Mouse (Mus musculus) left cerebral cortex, postnatal 10 days (tissue): ENCODE measurements at regions not wholly inside any gene's neighbourhood (a gene's known extent, or its start where the extent isn't known, plus 50 kb on each side); places are given as distances from the start of the nearest gene placed in this dataset.
"Not testable (repeated sequence)": the region's sequence is repeated elsewhere in the genome, so short reads cannot be mapped to it uniquely, and the experiment has no call there.

ENCODE experiments used
- DNase-seq, 2 experiments: peaks; one replicate each; pipeline ENCODE4 v3.0.0; 2021 to 2022; ENCODE audit warnings: low spot score in 2 of 2, mixed read lengths in 1 of 2; ENCODE audit errors: extremely low spot score in 1 of 2
- intact Hi-C: fragments of 180-260 bp; cut with DNase I; formaldehyde crosslinking; loops from one replicate; pipeline ENCODE4 v1.15.1; 2025

- intact Hi-C loops: no loop called here
Measured at GRCm38 (mm10) chr4:7314261-7314660, 924.6 kb downstream of the Car8 start.

GRCm38 (mm10) chr4:7313219-7313618, 925.6 kb downstream of the Car8 start:
- no peak for DNase-seq
- intact Hi-C loops: no loop called here

More at GRCm38 (mm10) chr4:7314261-7314660, 924.6 kb downstream of the Car8 start:
- DNase-seq: peak in 1 of 2 experiments; percentile 15

GRCm38 (mm10) chr4:7312160-7312559, 926.7 kb downstream of the Car8 start:
- DNase-seq: no peak
- intact Hi-C loops: no loop called here

GRCm38 (mm10) chr4:7269047-7269446, 969.8 kb downstream of the Car8 start:
- intact Hi-C loops: no loop called here
- no peak for DNase-seq

- intact Hi-C loops: no loop called here
- DNase-seq: no peak
Measured at GRCm38 (mm10) chr4:7256486-7256885, 982.4 kb downstream of the Car8 start.

GRCm38 (mm10) chr4:7253616-7254015, 985.2 kb downstream of the Car8 start:
- intact Hi-C loops: no loop called here
- no peak for DNase-seq

GRCm38 (mm10) chr4:7251641-7252040, 987.2 kb downstream of the Car8 start:
- DNase-seq: no peak
- intact Hi-C loops: no loop called here

GRCm38 (mm10) chr4:7247816-7248215, 991.0 kb downstream of the Car8 start:
- DNase-seq: no peak
- intact Hi-C loops: no loop called here

- intact Hi-C loops: no loop called here
- DNase-seq: no peak
Measured at GRCm38 (mm10) chr4:7247244-7247643, 991.6 kb downstream of the Car8 start.

- intact Hi-C loops: no loop called here
- no peak for DNase-seq
Measured at GRCm38 (mm10) chr4:7246828-7247227, 992.0 kb downstream of the Car8 start.

GRCm38 (mm10) chr4:7245653-7246052, 993.2 kb downstream of the Car8 start:
- intact Hi-C loops: no loop called here
- DNase-seq: no peak

- intact Hi-C loops: no loop called here
- no peak for DNase-seq
Measured at GRCm38 (mm10) chr4:7237848-7238247, 1001.0 kb downstream of the Car8 start.

GRCm38 (mm10) chr4:7234537-7234936, 1004.3 kb downstream of the Car8 start:
- intact Hi-C loops, DNase-seq: not testable (repeated sequence)

GRCm38 (mm10) chr4:7228980-7229379, 1009.9 kb downstream of the Car8 start:
- intact Hi-C loops: no loop called here
- DNase-seq: peak in 1 of 2 experiments; percentile 8

GRCm38 (mm10) chr4:7222922-7223321, 1015.9 kb downstream of the Car8 start:
- no peak for DNase-seq
- intact Hi-C loops: no loop called here

- intact Hi-C loops: no loop called here
- DNase-seq: no peak
Measured at GRCm38 (mm10) chr4:7220426-7220825, 1018.4 kb downstream of the Car8 start.

- intact Hi-C loops: no loop called here
- no peak for DNase-seq
Measured at GRCm38 (mm10) chr4:7215048-7216030, 1023.5 kb downstream of the Car8 start.

GRCm38 (mm10) chr4:7206987-7207386, 1031.9 kb downstream of the Car8 start:
- intact Hi-C loops: no loop called here
- no peak for DNase-seq

GRCm38 (mm10) chr4:7201816-7202215, 1037.0 kb downstream of the Car8 start:
- no peak for DNase-seq
- intact Hi-C loops: no loop called here

- intact Hi-C loops: no loop called here
- DNase-seq: no peak
Measured at GRCm38 (mm10) chr4:7199941-7200340, 1038.9 kb downstream of the Car8 start.
